Mouse (Mus musculus) erythroid progenitor cell, adult 5-6 weeks (primary cell): ENCODE data around the gene Gli3. TPM values are rescaled to one million over a fixed set of nuclear protein-coding genes. Genes with fewer than 3 reads are reported as not detected.

Source experiments
- ATAC-seq: replicated peaks from 2 replicates; pipeline ENCODE4 v1.8.0; 2016; ENCODE audit warnings: moderate number of reproducible peaks, mild to moderate bottlenecking, moderate TSS enrichment, inconsistent platforms; ENCODE audit not compliant: poor library complexity, low FRiP score, severe bottlenecking
- total RNA-seq, 2 experiments: library from RNA; stranded (forward) in 1 of 2; stranded (reverse) in 1 of 2; fragments of 150-400 nt in 1 of 2; fragments of 186-747, 209-891 nt in 1 of 2; gene quantifications; 2 replicates each; pipeline versions ENCODE4 v1.2.3 to v1.2.4; 2015 to 2017; ENCODE audit warnings: low replicate concordance in 2 of 2

Gene Gli3
- total RNA-seq (2015; ENCODE audit: low replicate concordance) (not detected in 2 replicates), total RNA-seq (2017; ENCODE audit: low replicate concordance) (not detected in 2 replicates)

- ATAC-seq, result no peak
Observed at GRCm38 (mm10) chr13:15462830-15463491, at the start of gene Gli3. Gene Gli3 (plus strand): TSS chr13:15463235.

GRCm38 (mm10) chr13:15421182-15421750, 41.8 kb upstream of the Gli3 start:
- ATAC-seq, result no peak

DNA sequence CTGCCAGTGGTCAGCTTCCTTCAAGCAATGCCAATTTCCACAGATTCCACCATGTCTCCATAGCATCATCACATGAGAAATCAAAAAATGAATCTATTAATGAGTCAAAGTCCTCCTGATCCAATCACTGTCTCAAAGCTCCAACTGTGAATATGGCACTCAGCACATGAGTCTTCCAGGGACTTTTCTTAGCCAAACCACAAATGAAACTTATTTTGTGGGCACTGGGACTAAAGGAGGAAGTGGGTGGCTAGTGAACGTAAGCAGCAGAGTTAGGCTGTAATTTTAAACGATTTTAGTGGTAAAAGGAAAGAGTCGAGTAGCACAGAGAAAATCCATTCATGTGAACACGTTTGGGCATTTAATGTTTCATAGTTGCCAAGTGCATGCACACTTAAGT, 21.0 kb upstream of the Gli3 start:
- ATAC-seq, result no peak

- ATAC-seq, result no peak
Observed at GRCm38 (mm10) chr13:15444312-15444711, 18.7 kb upstream of the Gli3 start.

GRCm38 (mm10) chr13:15445591-15445990, 17.4 kb upstream of the Gli3 start:
- ATAC-seq, result no peak

- no peak for ATAC-seq
Observed at GRCm38 (mm10) chr13:15446004-15446403, 17.0 kb upstream of the Gli3 start.

DNA sequence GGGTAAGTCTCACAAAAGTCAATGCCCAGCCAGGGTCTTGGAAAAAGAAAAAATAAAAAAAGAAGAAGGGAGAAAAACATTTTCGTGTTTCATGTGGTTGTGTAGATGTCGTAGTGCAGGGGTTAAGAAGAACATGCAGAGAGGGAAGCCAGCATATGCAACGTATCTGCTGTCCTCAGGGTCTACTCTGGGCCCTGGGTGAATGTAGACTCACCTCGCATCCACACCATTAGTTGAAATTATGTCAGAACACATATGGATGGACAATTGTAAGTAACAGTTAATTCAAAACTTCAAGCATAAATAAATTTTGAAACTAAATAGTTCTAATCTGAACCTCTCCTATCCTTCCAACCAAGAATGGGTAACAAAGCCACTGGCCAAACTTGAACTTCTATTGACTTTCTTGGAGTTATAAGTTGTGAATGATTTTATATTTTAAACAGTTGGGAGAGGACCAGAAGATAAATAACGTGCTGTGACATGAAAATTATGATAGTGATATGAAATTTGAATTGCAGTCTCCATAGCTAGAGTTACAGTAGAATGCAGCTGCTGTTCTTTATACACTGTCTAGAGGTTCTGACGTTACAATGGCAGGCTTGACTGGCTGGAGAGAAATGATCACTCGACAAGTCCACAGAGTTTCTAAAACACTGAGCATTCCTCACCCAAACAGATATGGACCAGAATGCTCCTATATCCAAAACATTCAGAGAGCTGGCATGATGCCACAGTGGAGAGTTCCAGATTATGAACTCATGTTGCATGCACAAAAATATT, 16.1 kb upstream of the Gli3 start:
- ATAC-seq, result no peak

DNA sequence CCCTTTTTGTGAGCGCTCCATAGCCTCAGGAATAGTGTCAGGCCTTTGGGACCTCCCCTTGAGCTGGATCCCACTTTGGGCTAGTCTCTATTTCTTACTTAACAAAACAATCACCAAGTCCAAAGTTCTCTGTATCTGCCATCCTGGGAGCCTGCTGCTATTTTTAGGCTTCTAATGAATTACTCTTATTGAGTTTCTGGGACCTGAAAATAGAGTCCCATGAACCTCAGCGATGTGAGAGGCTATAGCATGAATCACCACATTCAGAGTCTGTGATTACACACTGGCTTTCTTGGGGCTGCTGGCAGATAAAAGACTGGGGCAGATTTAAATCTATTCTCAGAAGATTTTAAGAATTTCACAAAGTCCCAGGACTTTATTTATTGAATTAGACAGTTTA, 12.1 kb upstream of the Gli3 start:
- no peak for ATAC-seq

GRCm38 (mm10) chr13:15457841-15458240, 5.2 kb upstream of the Gli3 start:
- ATAC-seq, result no peak

DNA sequence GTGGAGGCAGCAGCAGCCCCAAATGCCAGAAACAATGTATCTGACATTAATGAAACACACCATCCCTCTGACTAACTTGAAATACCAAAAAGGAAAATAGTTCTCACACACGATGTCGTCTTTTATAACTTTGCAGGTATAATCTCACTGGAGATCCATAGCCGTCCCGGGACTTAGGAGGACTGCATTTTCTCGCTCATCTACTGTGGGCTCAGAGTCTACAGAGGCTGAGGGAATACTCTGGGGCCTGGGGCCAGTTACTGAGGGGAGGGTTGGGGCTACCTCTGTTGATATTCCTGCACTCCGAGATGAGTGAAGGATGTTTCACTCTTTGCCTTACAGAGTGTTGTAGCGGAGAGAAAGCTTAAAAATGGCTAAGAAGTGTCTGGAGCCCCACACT, 1.1 kb upstream of the Gli3 start:
- ATAC-seq, result no peak

DNA sequence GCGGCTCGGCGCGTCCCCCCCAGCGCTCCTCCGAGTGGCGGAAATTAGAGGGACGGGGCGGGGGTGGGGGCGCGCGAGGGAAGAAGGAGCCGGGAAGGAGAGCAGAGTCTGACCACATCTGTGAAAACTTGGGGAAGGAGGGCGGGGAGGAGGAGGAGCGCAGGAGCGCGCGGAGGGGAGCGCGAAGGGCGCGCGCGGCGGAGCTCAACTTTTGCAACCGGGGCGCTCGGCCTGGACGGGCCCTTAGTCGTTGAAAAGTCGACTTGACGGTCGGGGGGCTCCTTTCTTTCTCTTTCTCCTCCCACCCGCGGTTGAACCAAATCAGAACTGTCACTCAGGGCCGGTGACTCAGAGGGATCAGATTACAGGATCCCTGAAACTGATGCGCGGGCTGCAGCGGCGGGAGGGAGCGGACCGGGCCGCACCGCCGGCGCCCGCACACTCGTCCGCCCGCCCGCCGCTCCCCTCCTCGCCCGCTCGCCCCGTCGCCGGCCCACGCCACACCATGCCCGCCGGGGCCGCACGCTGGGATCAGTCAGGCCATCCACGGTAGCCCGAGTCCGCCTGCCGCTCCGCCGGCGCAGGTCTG, 551 bp downstream of the Gli3 start:
- no peak for ATAC-seq

- ATAC-seq, result no peak
Observed at GRCm38 (mm10) chr13:15464081-15464526, 1.1 kb downstream of the Gli3 start.

DNA sequence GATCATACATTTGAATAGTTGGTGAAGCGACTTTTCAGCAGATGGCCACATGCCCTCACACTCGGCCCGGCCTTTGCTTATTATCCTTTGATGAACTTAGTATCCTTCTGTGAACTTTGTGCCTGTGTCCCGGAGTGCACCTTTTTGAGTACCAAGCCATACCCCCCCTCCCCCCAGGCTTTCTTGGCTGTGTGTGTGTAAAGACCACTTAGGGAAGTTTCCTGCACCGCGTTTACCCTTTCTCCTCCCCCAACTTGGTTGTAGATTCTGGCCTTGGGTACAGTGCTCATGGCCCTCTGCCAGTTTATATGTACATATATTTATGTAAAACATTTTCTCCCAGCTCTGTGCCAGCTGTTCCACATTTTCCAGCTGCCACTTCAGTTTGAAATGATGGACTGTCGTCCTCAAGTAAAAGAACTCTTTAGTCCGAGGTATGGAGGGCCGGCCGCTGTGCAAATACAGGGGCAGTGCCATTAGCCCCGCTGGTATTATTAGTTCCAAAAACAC, 1.8 kb downstream of the Gli3 start:
- ATAC-seq, result no peak

GRCm38 (mm10) chr13:15466496-15466895, 3.5 kb downstream of the Gli3 start:
- ATAC-seq, result no peak

DNA sequence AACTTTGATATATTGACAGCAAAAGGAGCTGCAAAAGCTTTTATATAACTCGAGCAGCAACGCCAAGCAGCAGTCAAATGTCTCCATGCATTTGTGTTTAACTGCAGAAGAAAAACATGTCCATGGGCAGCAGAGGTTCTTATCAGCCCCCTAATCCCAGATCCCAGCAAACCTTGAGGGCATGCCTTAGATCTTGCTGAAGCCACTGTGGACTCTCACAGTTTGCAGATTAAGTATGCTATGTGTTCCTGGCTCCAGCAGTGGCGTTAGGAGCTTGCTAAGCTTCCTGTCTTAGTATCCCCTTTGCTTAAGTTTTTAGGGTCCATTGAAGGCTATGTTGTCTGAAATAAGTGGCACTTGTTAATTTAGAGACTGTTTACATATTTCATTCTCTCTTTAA, 4.4 kb downstream of the Gli3 start:
- no peak for ATAC-seq

GRCm38 (mm10) chr13:15468421-15468820, 5.4 kb downstream of the Gli3 start:
- ATAC-seq, result no peak

GRCm38 (mm10) chr13:15470056-15470455, 7.0 kb downstream of the Gli3 start:
- no peak for ATAC-seq

DNA sequence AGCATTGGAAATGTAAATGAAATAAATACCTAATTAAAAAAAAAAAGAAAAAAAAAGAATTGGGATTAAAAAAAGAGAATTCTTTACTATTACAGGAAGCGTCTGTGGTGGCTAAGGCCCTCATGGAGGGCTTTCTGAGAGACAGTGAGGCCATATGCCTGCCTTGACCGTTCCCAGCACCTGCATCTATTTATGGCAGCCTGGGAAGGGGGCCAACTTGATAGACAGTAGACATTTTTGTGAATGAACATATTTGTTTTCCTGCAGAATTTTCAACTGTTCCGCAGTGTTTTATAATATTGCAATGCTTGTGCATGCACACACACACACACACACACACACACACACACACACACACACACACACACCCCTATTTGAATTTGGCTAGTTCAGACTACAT, 9.7 kb downstream of the Gli3 start:
- no peak for ATAC-seq

- ATAC-seq, result no peak
Observed at GRCm38 (mm10) chr13:15474393-15474792, 11.4 kb downstream of the Gli3 start.
